Mouse (Mus musculus) ovary, postnatal 10 days (tissue): ENCODE data around the gene 1110051M20Rik.

Source experiments
- DNase-seq: peaks from one replicate; pipeline ENCODE4 v3.0.0; 2022; ENCODE audit warnings: low spot score

Gene 1110051M20Rik

DNA sequence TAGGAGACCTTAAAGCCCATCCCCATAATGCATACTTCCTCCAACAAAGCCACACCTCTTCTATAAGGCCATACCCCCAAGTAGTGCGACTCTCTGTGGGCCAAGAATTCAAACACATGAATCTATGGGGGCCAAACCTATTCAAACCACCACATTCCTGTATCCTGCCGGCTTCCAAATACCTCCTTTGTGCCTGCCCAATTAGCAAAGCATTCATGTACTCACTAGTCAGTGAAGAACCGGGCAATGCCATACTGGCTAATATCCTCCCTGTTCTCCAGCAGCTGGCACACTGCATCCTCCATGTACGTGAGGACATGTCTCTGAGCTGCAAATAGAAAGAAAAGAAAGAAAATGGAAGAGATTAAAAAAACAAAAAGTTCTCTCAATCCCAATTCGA, 22.9 kb downstream of the 1110051M20Rik start:
- DNase-seq, result no peak

GRCm38 (mm10) chr2:91413811-91414210, 30.7 kb downstream of the 1110051M20Rik start:
- DNase-seq, result no peak

DNA sequence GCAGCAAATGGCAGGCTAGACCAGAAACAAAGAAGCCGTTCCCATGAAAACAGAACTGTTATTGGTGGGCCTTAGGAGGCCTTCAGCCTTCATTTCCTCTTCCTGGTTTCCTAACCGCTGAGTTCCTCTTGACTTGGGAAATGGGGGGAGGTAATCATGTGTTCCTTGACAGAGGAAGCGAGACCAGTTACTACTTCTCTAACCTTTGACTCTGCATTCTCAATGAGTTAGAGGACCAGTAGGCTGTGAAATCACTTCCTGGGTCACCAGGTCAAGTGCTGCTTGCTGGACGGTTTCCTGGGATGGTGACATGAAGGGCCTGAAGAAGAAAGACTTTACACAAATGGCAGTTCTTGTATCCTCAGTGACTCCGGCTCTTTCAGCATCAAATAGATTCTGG, 32.1 kb downstream of the 1110051M20Rik start:
- no peak for DNase-seq

DNA sequence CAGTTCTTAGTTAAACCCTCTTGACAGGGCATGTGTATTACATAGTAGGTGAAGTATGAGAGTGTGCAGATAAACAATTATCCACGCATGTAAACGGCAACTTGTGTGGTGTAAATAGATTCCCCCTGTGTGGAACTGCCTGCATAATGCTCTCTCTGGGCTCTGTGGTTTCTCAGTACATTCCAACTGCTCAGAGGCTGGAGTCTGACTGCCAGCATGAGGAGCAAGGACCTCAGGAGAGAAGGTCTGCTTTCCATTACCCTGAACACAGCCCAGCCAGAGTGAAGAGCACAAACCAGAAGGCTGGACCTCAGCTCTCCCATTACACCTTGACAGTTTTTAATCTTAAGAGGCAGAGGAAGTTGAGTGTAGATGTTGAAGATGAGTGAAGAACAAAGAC, 33.0 kb downstream of the 1110051M20Rik start:
- DNase-seq, result no peak

DNA sequence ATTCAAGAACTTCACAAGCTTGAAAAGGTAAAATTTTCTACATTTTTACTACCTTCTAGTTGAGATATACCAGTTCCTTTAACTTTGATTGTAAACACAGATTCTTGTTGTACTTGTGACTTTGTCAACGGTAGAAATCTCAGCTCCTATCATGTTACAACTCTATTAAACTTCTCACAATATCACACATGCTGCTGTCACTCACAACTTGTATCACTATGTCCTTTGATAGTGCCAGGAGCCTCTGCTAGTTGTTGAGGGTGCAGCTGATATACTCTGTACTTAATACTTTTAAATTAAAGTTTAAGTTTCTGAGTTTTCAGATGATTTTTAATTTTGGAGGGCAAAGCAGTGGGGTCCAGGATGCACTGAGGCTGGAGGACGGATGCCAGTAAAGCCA, 36.5 kb downstream of the 1110051M20Rik start:
- DNase-seq, result no peak

GRCm38 (mm10) chr2:91405071-91405470, 39.4 kb downstream of the 1110051M20Rik start:
- no peak for DNase-seq

- no peak for DNase-seq
These were observed 44.8 kb downstream of the 1110051M20Rik start for GRCm38 (mm10) chr2:91399727-91400126.

GRCm38 (mm10) chr2:91399168-91399567, 45.3 kb downstream of the 1110051M20Rik start:
- DNase-seq, result no peak

- DNase-seq, result no peak
These were observed 50.4 kb downstream of the 1110051M20Rik start for GRCm38 (mm10) chr2:91394078-91394477.

DNA sequence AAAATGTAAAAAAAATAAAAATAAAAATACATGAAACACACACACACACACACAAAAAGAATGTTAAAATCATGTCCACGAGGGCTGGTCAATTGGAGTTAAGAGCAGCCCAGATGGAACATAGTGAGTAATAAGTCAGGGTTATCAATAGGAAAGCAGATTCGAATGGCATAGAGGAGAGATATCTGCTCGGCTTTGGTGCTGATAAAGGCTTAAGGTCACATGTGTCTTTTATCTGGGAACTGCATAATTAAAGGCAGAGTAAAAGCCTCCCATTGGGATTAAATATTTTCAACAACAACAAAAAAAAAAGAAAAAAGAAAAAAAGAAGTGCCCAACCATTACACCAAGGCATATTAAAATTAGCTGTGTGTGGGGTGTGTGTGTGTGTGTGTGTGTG, 55.8 kb downstream of the 1110051M20Rik start:
- DNase-seq, result no peak

- no peak for DNase-seq
These were observed 56.2 kb downstream of the 1110051M20Rik start for GRCm38 (mm10) chr2:91388281-91388680.

DNA sequence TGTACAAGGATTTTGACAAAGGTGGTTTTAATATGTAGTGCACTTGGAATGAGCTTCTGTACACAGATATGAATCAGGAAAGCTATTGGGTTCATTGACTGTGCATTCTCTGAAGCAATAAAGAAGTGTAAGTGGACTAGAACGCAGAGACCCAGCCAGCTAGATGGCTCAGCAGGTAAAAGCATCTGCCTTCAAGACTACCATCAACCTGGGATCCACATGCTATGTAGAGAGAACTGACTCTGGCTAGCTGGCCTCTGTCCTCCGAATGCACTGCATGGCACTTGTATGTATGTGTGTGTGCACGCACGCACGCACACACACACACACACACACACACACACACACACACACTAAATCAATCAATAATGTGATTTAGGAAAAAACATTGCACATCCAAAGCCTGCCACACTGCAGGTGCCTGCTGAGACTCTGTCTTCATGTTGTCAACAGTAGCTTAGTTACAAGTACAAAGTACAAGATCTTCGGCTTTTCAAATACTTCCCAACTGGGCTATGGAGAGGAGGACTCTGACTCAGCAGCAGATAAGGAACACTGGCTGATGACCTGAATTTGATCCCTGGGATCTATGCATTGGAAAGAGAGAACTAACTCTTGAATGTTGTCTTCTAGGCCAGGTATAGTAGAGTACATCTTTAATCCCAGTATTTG, 57.1 kb downstream of the 1110051M20Rik start:
- no peak for DNase-seq

DNA sequence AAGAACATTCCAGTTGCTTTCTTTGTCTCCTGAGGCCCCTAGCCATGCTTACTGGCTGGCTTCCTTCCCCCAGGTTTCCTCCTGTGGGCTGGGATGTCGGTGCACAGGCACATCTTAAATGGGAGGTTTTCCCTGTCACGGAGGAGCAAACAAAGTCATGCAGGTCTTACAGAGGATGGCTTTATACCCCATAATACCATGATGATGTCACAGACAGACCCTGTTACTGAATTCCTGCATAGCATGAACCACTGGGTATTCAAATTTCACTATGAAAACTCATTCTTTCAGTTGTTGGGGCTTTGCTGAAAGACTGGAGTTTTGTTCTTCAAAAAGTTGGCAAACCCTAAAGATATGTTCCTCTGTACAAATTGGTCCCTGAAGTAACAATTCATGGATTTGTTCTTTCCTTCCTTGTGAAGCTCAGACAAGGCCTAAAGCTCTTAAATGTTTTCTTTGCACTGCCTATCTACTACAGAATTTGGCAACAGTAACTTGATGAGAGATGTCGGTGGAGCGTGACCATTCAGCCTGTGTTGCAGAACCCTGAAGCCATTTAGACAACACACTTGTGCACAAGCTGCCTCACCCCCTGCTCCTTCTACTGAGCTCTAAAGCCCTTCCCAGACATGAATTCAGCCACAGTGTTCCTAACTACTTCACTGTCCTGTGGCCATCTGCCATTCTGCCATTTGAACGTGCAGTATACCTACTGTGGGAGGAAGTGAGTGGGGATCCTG, 57.8 kb downstream of the 1110051M20Rik start:
- DNase-seq, result no peak

DNA sequence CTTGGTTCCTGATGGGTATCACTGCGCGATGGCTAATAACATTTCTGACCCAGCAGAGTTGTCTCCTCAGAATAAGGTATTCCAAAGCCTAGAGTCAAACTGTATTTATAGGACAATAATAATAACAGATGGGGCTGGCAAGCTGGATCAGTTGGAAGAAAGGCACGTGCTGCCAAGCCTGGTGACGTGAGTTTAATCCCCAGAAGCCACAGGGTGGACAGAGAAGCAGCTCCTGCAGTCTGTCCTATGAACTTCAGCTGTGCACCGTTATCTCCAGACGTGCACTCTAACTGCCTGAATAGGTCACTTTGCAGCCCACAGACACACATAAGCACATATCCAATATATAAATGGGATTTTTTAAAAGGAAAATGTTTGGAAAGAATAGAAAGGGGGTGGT, 61.2 kb downstream of the 1110051M20Rik start:
- no peak for DNase-seq

- no peak for DNase-seq
These were observed 67.5 kb downstream of the 1110051M20Rik start for GRCm38 (mm10) chr2:91377038-91377437.

DNA sequence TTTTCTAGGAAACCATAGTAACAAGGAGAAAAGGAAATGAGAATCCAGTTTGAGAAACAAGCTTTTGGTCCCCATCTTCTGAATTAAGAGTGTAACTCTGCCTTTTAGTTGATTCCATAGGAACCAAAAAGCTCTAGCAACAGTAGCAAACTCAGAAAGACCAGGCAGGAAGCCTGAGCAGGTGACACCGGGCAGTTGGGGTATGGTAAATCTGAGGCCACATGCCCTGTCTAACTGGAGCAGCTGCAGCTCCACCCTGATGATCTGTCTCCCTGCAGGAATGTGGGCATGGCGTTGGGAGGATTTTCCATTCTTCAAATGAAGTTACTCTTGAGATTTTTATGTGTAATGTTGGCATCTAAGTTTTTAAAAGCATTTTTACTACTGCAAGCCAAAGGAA, 74.2 kb downstream of the 1110051M20Rik start:
- DNase-seq, result no peak

GRCm38 (mm10) chr2:91363272-91363671, 81.2 kb downstream of the 1110051M20Rik start:
- no peak for DNase-seq

DNA sequence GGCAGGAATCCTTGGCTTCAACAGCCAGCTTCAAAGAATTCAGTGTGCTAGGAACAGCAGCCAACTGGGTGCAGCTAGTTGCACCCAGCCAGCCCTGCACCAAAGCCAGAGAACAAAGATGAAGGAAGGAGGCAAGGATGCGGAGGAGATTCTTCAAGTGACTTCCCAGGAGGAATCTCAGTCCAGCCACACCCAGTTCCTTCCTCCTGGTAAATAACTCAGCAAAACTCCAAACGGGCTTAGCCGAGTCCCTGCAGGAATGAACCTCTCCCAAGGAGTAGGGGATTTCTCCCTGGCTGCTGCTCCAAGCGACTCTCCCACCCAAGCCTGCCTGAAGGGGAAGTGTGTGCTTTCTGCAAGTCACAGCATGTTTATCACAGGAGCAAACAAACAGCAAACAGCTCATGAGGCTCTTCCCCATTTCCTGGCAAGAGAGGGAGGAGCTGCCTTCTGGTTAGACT, 83.4 kb downstream of the 1110051M20Rik start:
- no peak for DNase-seq

DNA sequence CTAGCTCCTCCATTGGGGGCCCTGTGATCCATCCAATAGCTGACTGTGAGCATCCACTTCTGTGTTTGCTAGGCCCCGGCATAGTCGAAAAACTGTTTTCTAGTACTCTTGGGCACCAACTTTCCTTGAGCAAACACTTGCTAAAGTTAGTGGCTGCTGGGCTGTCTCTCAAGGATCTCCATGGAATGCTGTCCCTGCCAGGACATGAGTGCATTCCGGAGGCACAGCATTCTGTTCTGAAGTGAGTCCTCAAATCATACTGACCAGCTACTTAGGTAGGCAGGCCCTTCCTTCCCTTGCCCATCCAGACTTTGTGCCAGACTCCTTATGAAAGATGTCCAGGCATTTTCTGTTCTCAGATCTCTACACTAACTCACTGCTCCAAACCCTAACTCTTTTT, 88.7 kb downstream of the 1110051M20Rik start:
- no peak for DNase-seq

GRCm38 (mm10) chr2:91354727-91355403, 89.6 kb downstream of the 1110051M20Rik start:
- DNase-seq, result no peak

GRCm38 (mm10) chr2:91353854-91354253, 90.7 kb downstream of the 1110051M20Rik start:
- no peak for DNase-seq

DNA sequence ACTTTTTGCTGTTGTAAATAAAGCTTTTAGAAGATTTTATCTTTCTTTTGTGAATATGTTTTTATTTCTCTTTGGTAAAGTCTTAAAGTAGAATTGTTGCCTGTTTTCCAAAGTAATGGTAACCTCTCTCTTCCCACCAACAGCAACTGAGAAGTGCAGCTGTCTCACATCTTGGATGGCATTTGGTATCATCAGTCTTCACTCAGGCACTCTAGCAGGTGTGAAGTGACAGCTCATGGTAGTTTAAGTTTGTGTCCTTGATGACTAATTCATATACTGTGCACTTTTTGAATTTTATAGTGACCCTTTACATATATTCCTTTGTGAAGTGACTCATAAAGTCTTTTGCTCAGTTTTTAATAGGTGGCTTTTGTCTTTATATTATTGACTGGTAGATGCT, 92.7 kb downstream of the 1110051M20Rik start:
- no peak for DNase-seq

DNA sequence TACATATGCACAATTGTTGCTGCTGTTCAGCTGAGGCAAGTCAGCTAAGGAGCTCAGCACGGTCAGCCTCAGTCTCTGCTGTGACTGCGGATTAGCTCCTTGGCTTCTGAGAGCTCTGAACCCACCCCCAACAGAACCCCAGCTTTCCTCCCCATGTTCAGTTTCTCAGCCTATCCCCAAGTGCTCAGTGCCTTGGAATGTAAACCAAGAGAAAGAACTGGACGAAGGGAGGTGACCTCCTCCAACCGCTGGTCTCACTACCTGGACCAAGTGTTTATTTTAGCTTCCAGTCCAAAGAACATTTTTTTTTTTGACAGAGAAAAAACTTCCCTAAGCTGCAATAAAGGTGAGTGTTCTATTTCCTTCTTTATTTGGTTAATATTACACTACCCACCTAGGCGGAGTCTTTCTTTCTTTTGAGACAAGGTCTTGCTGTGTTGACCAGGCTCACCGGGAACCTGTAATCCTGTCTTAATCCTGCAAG, 94.5 kb downstream of the 1110051M20Rik start:
- DNase-seq, result no peak
